Mouse (Mus musculus) midbrain, embryonic 10.5 days (tissue): ENCODE results near the gene Ccl26. TPM values are rescaled to one million over a fixed set of nuclear protein-coding genes. Genes with fewer than 3 reads are reported as not detected.

ENCODE experiments used
- DNase-seq: peaks from one replicate; pipeline ENCODE4 v3.0.0-alpha.2; 2017; ENCODE audit warnings: low spot score
- H3K27ac ChIP-seq: fragments of 300-500 bp; sonication (generic); replicated peaks from 2 replicates; pipeline ENCODE4 v1.5.1; 2016; ENCODE audit warnings: mild to moderate bottlenecking
- H3K27me3 ChIP-seq: fragments of 300-500 bp; sonication (generic); 2 replicates; pipeline ENCODE4 v1.6.1; 2016; ENCODE audit warnings: low read depth, mild to moderate bottlenecking; ENCODE audit not compliant: poor library complexity, severe bottlenecking
- H3K36me3 ChIP-seq: fragments of 300-500 bp; sonication (generic); 2 replicates; pipeline ENCODE4 v1.6.1; 2016; ENCODE audit warnings: mild to moderate bottlenecking, moderate library complexity
- H3K4me1 ChIP-seq: fragments of 300-500 bp; sonication (generic); 2 replicates; pipeline ENCODE4 v1.6.1; 2016
- H3K4me3 ChIP-seq: fragments of 300-500 bp; sonication (generic); 2 replicates; pipeline ENCODE4 v1.5.1; 2016; ENCODE audit warnings: mild to moderate bottlenecking, moderate library complexity
- H3K9me3 ChIP-seq: fragments of 300-500 bp; sonication (generic); replicated peaks from 2 replicates; pipeline ENCODE4 v1.6.1; 2016; ENCODE audit warnings: mild to moderate bottlenecking
- WGBS: fragments of 180-500 bp; shearing (Covaris S2); methylation state at CpG from one replicate; pipeline ENCODE4 v1.1.7; 2016; 5-methylcytosine and 5-hydroxymethylcytosine counted together
- polyA plus RNA-seq: library from polyadenylated mRNA; unstranded; fragments of >200 nt; fragmentation: Nextera tagmentation; extraction: Ambion mirVana; gene quantifications from 2 replicates; pipeline ENCODE4 v1.2.1, GENCODE M21; 2016

Gene Ccl26
- polyA plus RNA-seq, 1 experiment from 2014 or later = not detected

GRCm38 (mm10) chr5:135533431-135533830, 29.9 kb downstream of the Ccl26 start:
- Histone ChIP-seq H3K36me3 (no peaks in the 10 kb centered on the region; the same call in 1 of the 2 replicates), H3K4me3 (no peak overlapping the region), H3K27me3 (no peaks in the 10 kb centered on the region), H3K9me3 (no peaks in the 10 kb centered on the region), H3K4me1 (peaks cover 11% of the 10 kb centered on the region), H3K27ac (no peak overlapping the region)
- DNase-seq = no peak
- WGBS = 83% methylated on average over 10 of the region's 10 CpGs

- Histone ChIP-seq H3K4me1 (peaks cover 21% of the 10 kb centered on the region), H3K27ac (no peak overlapping the region), H3K36me3 (no peaks in the 10 kb centered on the region; the same call in 1 of the 2 replicates), H3K27me3 (no peaks in the 10 kb centered on the region), H3K9me3 (no peaks in the 10 kb centered on the region), H3K4me3 (no peak overlapping the region)
- WGBS = 89% methylated on average over 11 of the region's 11 CpGs
- DNase-seq = no peak
These were observed 32.0 kb downstream of the Ccl26 start for GRCm38 (mm10) chr5:135531306-135531845.

GRCm38 (mm10) chr5:135529964-135530363, 33.4 kb downstream of the Ccl26 start:
- no peaks in the 10 kb centered on the region for H3K9me3 ChIP-seq
- peaks cover 21% of the 10 kb centered on the region for H3K4me1 ChIP-seq
- no peaks in the 10 kb centered on the region for H3K27me3 ChIP-seq
- H3K27ac ChIP-seq = no peak overlapping the region
- WGBS = 86% methylated on average over 2 of the region's 2 CpGs
- H3K36me3 ChIP-seq = no peaks in the 10 kb centered on the region; the same call in 1 of the 2 replicates
- DNase-seq = no peak
- H3K4me3 ChIP-seq = no peak overlapping the region

GRCm38 (mm10) chr5:135529310-135529709, 34.1 kb downstream of the Ccl26 start:
- H3K27ac ChIP-seq = no peak overlapping the region
- WGBS = 73% methylated on average over 3 of the region's 3 CpGs
- no peaks in the 10 kb centered on the region for H3K27me3 ChIP-seq
- no peaks in the 10 kb centered on the region; the same call in 1 of the 2 replicates for H3K36me3 ChIP-seq
- no peak overlapping the region for H3K4me3 ChIP-seq
- peak; percentile 17 for DNase-seq
- peaks cover 21% of the 10 kb centered on the region for H3K4me1 ChIP-seq
- no peaks in the 10 kb centered on the region for H3K9me3 ChIP-seq

- no peak for DNase-seq
- H3K27ac ChIP-seq = no peak overlapping the region
- H3K36me3 ChIP-seq = no peaks in the 10 kb centered on the region; the same call in 1 of the 2 replicates
- no peaks in the 10 kb centered on the region for H3K9me3 ChIP-seq
- H3K4me1 ChIP-seq = peaks cover 21% of the 10 kb centered on the region
- H3K4me3 ChIP-seq = no peak overlapping the region
- no peaks in the 10 kb centered on the region for H3K27me3 ChIP-seq
- 42% methylated on average over 7 of the region's 7 CpGs for WGBS
These were observed 35.4 kb downstream of the Ccl26 start for GRCm38 (mm10) chr5:135527986-135528385.

- H3K4me3 ChIP-seq = no peak overlapping the region
- peaks cover 21% of the 10 kb centered on the region for H3K4me1 ChIP-seq
- H3K36me3 ChIP-seq = no peaks in the 10 kb centered on the region
- no peaks in the 10 kb centered on the region for H3K9me3 ChIP-seq
- no peak for DNase-seq
- H3K27ac ChIP-seq = no peak overlapping the region
- 86% methylated on average over 11 of the region's 11 CpGs for WGBS
- H3K27me3 ChIP-seq = no peaks in the 10 kb centered on the region
These were observed 38.5 kb downstream of the Ccl26 start for GRCm38 (mm10) chr5:135524660-135525560.

GRCm38 (mm10) chr5:135524087-135524486, 39.3 kb downstream of the Ccl26 start:
- Histone ChIP-seq H3K4me3 (no peak overlapping the region), H3K9me3 (no peaks in the 10 kb centered on the region), H3K36me3 (no peaks in the 10 kb centered on the region), H3K27me3 (no peaks in the 10 kb centered on the region), H3K4me1 (peaks cover 17% of the 10 kb centered on the region), H3K27ac (no peak overlapping the region)
- WGBS = 93% methylated on average over 2 of the region's 2 CpGs
- DNase-seq = no peak

- 86% methylated on average over 9 of the region's 9 CpGs for WGBS
These were observed 41.2 kb downstream of the Ccl26 start for GRCm38 (mm10) chr5:135522111-135522722.

GRCm38 (mm10) chr5:135517348-135517883, 46.0 kb downstream of the Ccl26 start:
- H3K4me1 ChIP-seq = peaks cover 4% of the 10 kb centered on the region
- no peak overlapping the region for H3K4me3 ChIP-seq
- WGBS = 91% methylated on average over 5 of the region's 5 CpGs
- H3K27me3 ChIP-seq = no peaks in the 10 kb centered on the region
- H3K36me3 ChIP-seq = peaks cover 13% of the 10 kb centered on the region
- no peak for DNase-seq
- peaks cover 14% of the 10 kb centered on the region; the same call in 1 of the 2 replicates for H3K9me3 ChIP-seq
- H3K27ac ChIP-seq = no peak overlapping the region

More at GRCm38 (mm10) chr5:135522111-135522722, 41.2 kb downstream of the Ccl26 start:
- H3K4me1 ChIP-seq = no peaks in the 10 kb centered on the region
- no peak overlapping the region for H3K4me3 ChIP-seq
- H3K27me3 ChIP-seq = no peaks in the 10 kb centered on the region
- no peak for DNase-seq
- no peak overlapping the region for H3K27ac ChIP-seq
- H3K9me3 ChIP-seq = no peaks in the 10 kb centered on the region
- H3K36me3 ChIP-seq = no peaks in the 10 kb centered on the region

- no peak overlapping the region for H3K4me3 ChIP-seq
- WGBS = 65% methylated on average over 4 of the region's 4 CpGs
- H3K27ac ChIP-seq = peak overlapping the region; percentile 57
- H3K4me1 ChIP-seq = peaks cover 4% of the 10 kb centered on the region
- H3K27me3 ChIP-seq = no peaks in the 10 kb centered on the region
- DNase-seq = no peak
- H3K36me3 ChIP-seq = peaks cover 13% of the 10 kb centered on the region
- peaks cover 14% of the 10 kb centered on the region; the same call in 1 of the 2 replicates for H3K9me3 ChIP-seq
These were observed 50.2 kb downstream of the Ccl26 start for GRCm38 (mm10) chr5:135513131-135513530.

GRCm38 (mm10) chr5:135511105-135511504, 52.3 kb downstream of the Ccl26 start:
- Histone ChIP-seq H3K9me3 (peaks cover 9% of the 10 kb centered on the region; the same call in 1 of the 2 replicates), H3K4me1 (peaks cover 4% of the 10 kb centered on the region)
- 61% methylated on average over 5 of the region's 5 CpGs for WGBS

More at GRCm38 (mm10) chr5:135511105-135511504, 52.3 kb downstream of the Ccl26 start:
- H3K27ac ChIP-seq = no peak overlapping the region
- no peaks in the 10 kb centered on the region for H3K27me3 ChIP-seq
- no peak for DNase-seq
- H3K4me3 ChIP-seq = no peak overlapping the region
- H3K36me3 ChIP-seq = peaks cover 10% of the 10 kb centered on the region
